Mouse (Mus musculus) adrenal gland, postnatal 4 days (tissue): ENCODE data around the gene Zfp827. TPM values are rescaled to one million over a fixed set of nuclear protein-coding genes. Genes with fewer than 3 reads are reported as not detected.
"Not testable (repeated sequence)": the region's sequence is repeated elsewhere in the genome, so short reads cannot be mapped to it uniquely, and the experiment has no call there.

Experiments
- DNase-seq, 2 experiments: peaks; one replicate each; pipeline ENCODE4 v3.0.0; 2021 to 2022; ENCODE audit warnings: low spot score in 2 of 2, mixed read lengths in 2 of 2
- total RNA-seq, 2 experiments: library from RNA; stranded (reverse); gene quantifications; 2 replicates each; pipeline ENCODE4 v1.2.3; 2021

Zfp827 gene
- total RNA-seq, 2 experiments from 2014 or later = 28.6 to 32.0 TPM

GRCm38 (mm10) chr8:79104634-79105033, 76.4 kb downstream of the Zfp827 start:
- DNase-seq = no peak

- DNase-seq = no peak
Observed at GRCm38 (mm10) chr8:79105186-79105585, 76.9 kb downstream of the Zfp827 start.

GRCm38 (mm10) chr8:79111461-79111860, 83.2 kb downstream of the Zfp827 start:
- no peak for DNase-seq

- no peak for DNase-seq
Observed at GRCm38 (mm10) chr8:79112480-79112879, 84.2 kb downstream of the Zfp827 start.

- DNase-seq = no peak
Observed at GRCm38 (mm10) chr8:79113533-79113932, 85.3 kb downstream of the Zfp827 start.

- DNase-seq = no peak
Observed at GRCm38 (mm10) chr8:79114561-79114960, 86.3 kb downstream of the Zfp827 start.

GRCm38 (mm10) chr8:79116436-79116835, 88.2 kb downstream of the Zfp827 start:
- DNase-seq = no peak

GRCm38 (mm10) chr8:79117711-79118110, 89.5 kb downstream of the Zfp827 start:
- no peak for DNase-seq

GRCm38 (mm10) chr8:79121614-79122013, 93.4 kb downstream of the Zfp827 start:
- DNase-seq = no peak

- DNase-seq = no peak
Observed at GRCm38 (mm10) chr8:79124231-79124630, 96.0 kb downstream of the Zfp827 start.

- DNase-seq = no peak
Observed at GRCm38 (mm10) chr8:79127211-79127816, 99.1 kb downstream of the Zfp827 start.

- DNase-seq = not testable (repeated sequence)
Observed at GRCm38 (mm10) chr8:79128534-79128933, 100.3 kb downstream of the Zfp827 start.

- DNase-seq = no peak
Observed at GRCm38 (mm10) chr8:79139614-79140013, 111.4 kb downstream of the Zfp827 start.

GRCm38 (mm10) chr8:79140981-79141380, 112.7 kb downstream of the Zfp827 start:
- DNase-seq = no peak

GRCm38 (mm10) chr8:79141592-79141991, 113.4 kb downstream of the Zfp827 start:
- no peak for DNase-seq

GRCm38 (mm10) chr8:79143729-79144128, 115.5 kb downstream of the Zfp827 start:
- no peak for DNase-seq

GRCm38 (mm10) chr8:79145210-79145609, 117.0 kb downstream of the Zfp827 start:
- no peak for DNase-seq

- DNase-seq = no peak
Observed at GRCm38 (mm10) chr8:79145626-79146025, 117.4 kb downstream of the Zfp827 start.

- no peak for DNase-seq
Observed at GRCm38 (mm10) chr8:79148799-79149198, 120.6 kb downstream of the Zfp827 start.

- DNase-seq = no peak
Observed at GRCm38 (mm10) chr8:79149880-79150279, 121.6 kb downstream of the Zfp827 start.

- no peak for DNase-seq
Observed at GRCm38 (mm10) chr8:79150544-79151192, 122.4 kb downstream of the Zfp827 start.

GRCm38 (mm10) chr8:79151644-79152043, 123.4 kb downstream of the Zfp827 start:
- DNase-seq = no peak

GRCm38 (mm10) chr8:79153201-79153600, 125.0 kb downstream of the Zfp827 start:
- no peak for DNase-seq
